Mouse (Mus musculus) E14TG2a.4 (cell line): ENCODE results near the gene Lrrc39.

Experiments used
- H3K27me3 ChIP-seq: 2 replicates; pipeline ENCODE4 v1.6.1; 2014; ENCODE audit warnings: low read length, control low read depth; ENCODE audit not compliant: insufficient read depth
- H3K36me3 ChIP-seq: 2 replicates; pipeline ENCODE4 v1.6.1; 2014; ENCODE audit warnings: low read length, control low read depth; ENCODE audit not compliant: insufficient read depth
- H3K4me1 ChIP-seq: replicated peaks from 2 replicates; pipeline ENCODE4 v1.6.1; 2014; ENCODE audit warnings: low read depth, low read length, control low read depth
- H3K4me3 ChIP-seq: replicated peaks from 2 replicates; pipeline ENCODE4 v1.5.1; 2014; ENCODE audit warnings: mild to moderate bottlenecking, low read length
- H3K9me3 ChIP-seq: 2 replicates; pipeline ENCODE4 v1.6.1; 2014; ENCODE audit warnings: low read length, control low read depth
- CTCF ChIP-seq: conservative IDR thresholded peaks from 2 replicates; pipeline ENCODE4 v1.5.1; 2014; ENCODE audit warnings: low read length
- NANOG ChIP-seq: IDR thresholded peaks from 2 replicates; pipeline ENCODE4 v1.6.1; 2014; ENCODE audit warnings: borderline replicate concordance, low read length, mixed read lengths
- POU5F1 ChIP-seq: IDR thresholded peaks from 2 replicates; pipeline ENCODE4 v1.6.1; 2014; ENCODE audit warnings: low read length, borderline replicate concordance

The Lrrc39 gene

GRCm38 (mm10) chr3:116595603-116595991 is 32.8 kb downstream of the Lrrc39 start:
- Histone ChIP-seq H3K4me3 (peak overlapping the region; percentile 97), H3K4me1 (peaks cover 51% of the 10 kb centered on the region), H3K27me3 (no peaks in the 10 kb centered on the region), H3K9me3 (no peaks in the 10 kb centered on the region), H3K36me3 (peaks cover 19% of the 10 kb centered on the region)
- no peak for TF ChIP-seq POU5F1
- no peak for TF ChIP-seq CTCF
- TF ChIP-seq NANOG = no peak

DNA sequence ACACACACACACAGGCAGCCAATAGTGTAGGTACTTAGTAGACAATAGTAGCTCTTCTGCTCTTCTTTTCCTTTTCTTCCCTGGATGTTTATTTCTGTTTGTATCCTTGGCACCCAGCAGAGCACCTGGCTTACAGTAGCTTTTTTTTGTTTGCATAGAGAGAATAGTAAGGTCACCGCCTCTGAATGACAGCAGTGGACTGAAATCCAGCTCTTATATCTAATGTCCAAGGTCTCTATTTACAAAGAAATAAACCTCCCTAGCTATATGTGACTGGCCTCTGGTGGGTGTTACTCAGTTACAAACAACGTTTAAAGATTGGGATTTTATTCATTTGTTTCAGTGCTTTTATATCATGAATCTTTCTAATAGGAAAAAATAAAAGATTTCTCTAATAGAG is 36.9 kb downstream of the Lrrc39 start:
- peaks cover 9% of the 10 kb centered on the region for H3K36me3 ChIP-seq
- H3K27me3 ChIP-seq = no peaks in the 10 kb centered on the region
- no peak overlapping the region for H3K4me3 ChIP-seq
- TF ChIP-seq POU5F1 (no peak), NANOG (no peak), CTCF (no peak)
- peaks cover 55% of the 10 kb centered on the region for H3K4me1 ChIP-seq
- H3K9me3 ChIP-seq = no peaks in the 10 kb centered on the region

DNA sequence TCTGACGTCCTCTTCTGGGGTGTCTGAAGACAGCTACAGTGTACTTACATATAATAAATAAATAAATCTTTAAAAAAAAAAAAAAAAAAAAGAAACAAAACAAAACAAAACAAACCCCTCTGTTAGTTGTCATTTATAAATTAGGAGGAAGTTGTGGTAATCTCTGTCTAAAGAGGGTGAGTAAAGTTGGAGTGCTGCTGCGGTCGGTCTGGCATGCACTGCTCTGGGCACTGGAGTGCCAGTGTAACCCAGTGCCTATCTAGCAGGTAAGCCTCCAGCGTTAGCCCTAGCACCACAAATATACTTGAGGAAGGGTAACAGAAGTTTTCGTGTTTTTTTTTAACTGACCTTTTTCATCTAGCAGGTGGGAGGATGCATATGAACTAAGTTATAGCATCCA is 38.2 kb downstream of the Lrrc39 start:
- H3K4me3 ChIP-seq = no peak overlapping the region
- H3K27me3 ChIP-seq = no peaks in the 10 kb centered on the region
- H3K4me1 ChIP-seq = peaks cover 50% of the 10 kb centered on the region
- H3K9me3 ChIP-seq = no peaks in the 10 kb centered on the region
- peaks cover 11% of the 10 kb centered on the region for H3K36me3 ChIP-seq
- TF ChIP-seq POU5F1 = no peak
- no peak for TF ChIP-seq NANOG
- no peak for TF ChIP-seq CTCF

DNA sequence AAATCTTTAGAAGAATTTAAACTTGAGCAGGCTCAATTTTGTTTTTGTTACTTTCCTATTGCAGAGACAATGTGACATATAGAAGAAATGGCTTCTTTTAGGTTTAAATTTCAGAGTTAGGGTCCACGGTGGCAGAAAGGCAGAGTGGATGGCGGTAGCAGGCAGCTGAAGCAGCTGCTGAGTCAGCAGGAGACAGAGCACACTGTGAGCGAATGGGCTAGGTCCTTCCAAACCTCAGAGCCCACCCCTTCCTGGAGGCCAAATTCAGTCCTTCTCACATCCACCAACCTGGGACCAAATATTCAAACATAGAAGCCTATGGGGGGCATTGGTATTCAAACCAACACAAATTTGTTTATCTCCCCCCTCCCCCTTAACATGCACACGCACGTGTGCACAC is 39.0 kb downstream of the Lrrc39 start:
- no peaks in the 10 kb centered on the region for H3K27me3 ChIP-seq
- H3K4me3 ChIP-seq = no peak overlapping the region
- H3K9me3 ChIP-seq = no peaks in the 10 kb centered on the region
- TF ChIP-seq POU5F1 = no peak
- no peak for TF ChIP-seq CTCF
- no peak for TF ChIP-seq NANOG
- H3K36me3 ChIP-seq = peaks cover 13% of the 10 kb centered on the region
- H3K4me1 ChIP-seq = peaks cover 42% of the 10 kb centered on the region

GRCm38 (mm10) chr3:116604570-116604969 is 41.8 kb downstream of the Lrrc39 start:
- Histone ChIP-seq H3K4me1 (peaks cover 20% of the 10 kb centered on the region), H3K9me3 (no peaks in the 10 kb centered on the region), H3K4me3 (no peak overlapping the region), H3K36me3 (peaks cover 32% of the 10 kb centered on the region), H3K27me3 (no peaks in the 10 kb centered on the region)
- no peak for TF ChIP-seq CTCF
- TF ChIP-seq POU5F1 = no peak
- TF ChIP-seq NANOG = no peak

DNA sequence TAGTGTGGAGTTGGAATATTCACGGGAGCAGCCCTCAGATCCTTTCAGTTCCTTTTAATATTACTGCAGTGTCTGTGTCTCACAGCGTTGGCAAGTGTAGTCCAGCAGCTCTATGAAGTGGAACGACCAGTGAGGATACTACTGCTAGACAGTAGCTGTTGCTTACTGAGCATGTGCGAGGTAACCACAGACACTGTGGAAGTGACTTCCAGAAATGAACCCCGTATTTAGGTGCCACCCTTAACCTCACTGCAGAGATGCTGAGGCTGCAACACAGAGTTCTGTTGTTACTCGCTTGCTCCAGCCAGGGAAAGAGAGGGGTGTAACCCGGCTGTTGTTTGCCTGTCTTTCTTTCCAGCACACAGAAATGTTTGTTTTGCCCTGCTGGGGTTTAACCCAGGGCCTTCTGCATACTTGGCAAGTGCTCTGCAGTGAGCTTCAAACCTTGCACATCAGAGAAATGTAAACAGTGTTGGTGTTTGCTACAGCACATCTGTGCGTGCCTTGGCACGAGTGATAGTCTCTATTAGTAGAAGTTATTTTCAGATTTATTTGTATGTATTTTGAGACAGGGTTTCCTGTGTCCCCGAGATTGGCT is 51.6 kb downstream of the Lrrc39 start, which contains the start of gene Trmt13:
Gene Trmt13 (minus strand): TSS at position 293 of the 598 bp plus-strand sequence.
- Histone ChIP-seq H3K27me3 (no peaks in the 10 kb centered on the region), H3K4me3 (no peak within 1 kb of the TSS), H3K4me1 (peaks cover 12% of the 10 kb centered on the region), H3K36me3 (peaks cover 67% of the 10 kb centered on the region), H3K9me3 (no peaks in the 10 kb centered on the region)
- TF ChIP-seq CTCF (no peak), POU5F1 (no peak), NANOG (no peak)

GRCm38 (mm10) chr3:116615318-116616068 is 52.7 kb downstream of the Lrrc39 start:
- H3K9me3 ChIP-seq = no peaks in the 10 kb centered on the region
- TF ChIP-seq CTCF = no peak
- TF ChIP-seq POU5F1 = no peak
- TF ChIP-seq NANOG = no peak
- peaks cover 21% of the 10 kb centered on the region for H3K4me1 ChIP-seq
- H3K36me3 ChIP-seq = peaks cover 63% of the 10 kb centered on the region
- no peak overlapping the region for H3K4me3 ChIP-seq
- H3K27me3 ChIP-seq = no peaks in the 10 kb centered on the region

- H3K36me3 ChIP-seq = peaks cover 54% of the 10 kb centered on the region
- no peak overlapping the region for H3K4me3 ChIP-seq
- no peak for TF ChIP-seq POU5F1
- no peak for TF ChIP-seq NANOG
- no peak for TF ChIP-seq CTCF
- no peaks in the 10 kb centered on the region for H3K27me3 ChIP-seq
- peaks cover 50% of the 10 kb centered on the region for H3K4me1 ChIP-seq
- no peaks in the 10 kb centered on the region for H3K9me3 ChIP-seq
Observed at GRCm38 (mm10) chr3:116618855-116619254, 56.1 kb downstream of the Lrrc39 start.
